Mouse (Mus musculus): ENCODE results near the gene Vsx1.

The Vsx1 gene

GRCm38 (mm10) chr2:150656975-150657768 is 32.0 kb downstream of the Vsx1 start:
- H3K9me3 ChIP-seq (ENCODE audit: low read length): peaks cover 3% of the 10 kb centered on the region
- no peaks in the 10 kb centered on the region for H3K36me3 ChIP-seq (ENCODE audit: insufficient read depth, low read length)
- H3K27me3 ChIP-seq (ENCODE audit: insufficient read depth, low read length): no peaks in the 10 kb centered on the region
- no peak overlapping the region for H3K4me3 ChIP-seq (replicated peaks; ENCODE audit: low read length)
- H3K4me1 ChIP-seq (replicated peaks; ENCODE audit: low read depth, low read length): peaks cover 59% of the 10 kb centered on the region
- TF ChIP-seq POU5F1 (IDR thresholded peaks at IDR 0.05; ENCODE audit: borderline replicate concordance, low read length) (no peak), CTCF (conservative IDR thresholded peaks at IDR 0.05; ENCODE audit: low read length) (no peak), NANOG (IDR thresholded peaks at IDR 0.05; ENCODE audit: borderline replicate concordance, low read length) (no peak)

DNA sequence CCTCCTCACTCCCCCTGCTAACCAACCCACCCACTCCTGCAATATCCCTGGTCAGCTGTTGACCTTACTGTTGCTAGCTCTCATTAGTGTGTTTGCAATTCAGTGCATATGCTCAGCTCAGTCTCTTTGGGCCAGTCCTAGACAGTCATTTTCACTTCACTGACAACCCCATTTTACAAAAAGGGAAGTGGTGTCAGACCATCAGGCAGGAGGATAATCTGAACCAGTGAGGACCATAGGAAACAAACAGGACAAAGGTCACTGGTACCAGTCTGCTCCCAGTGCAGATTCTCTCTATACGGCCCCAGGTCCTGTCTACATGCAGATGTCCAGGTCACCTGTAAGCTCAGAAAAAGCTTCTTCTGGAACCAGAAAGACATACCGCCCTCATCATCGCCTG is 33.0 kb downstream of the Vsx1 start:
- Histone ChIP-seq H3K27me3 (ENCODE audit: insufficient read depth, low read length) (no peaks in the 10 kb centered on the region), H3K4me3 (replicated peaks; ENCODE audit: low read length) (no peak overlapping the region), H3K4me1 (replicated peaks; ENCODE audit: low read depth, low read length) (peaks cover 56% of the 10 kb centered on the region), H3K9me3 (ENCODE audit: low read length) (peaks cover 3% of the 10 kb centered on the region), H3K36me3 (ENCODE audit: insufficient read depth, low read length) (no peaks in the 10 kb centered on the region)
- no peak for TF ChIP-seq CTCF (conservative IDR thresholded peaks at IDR 0.05; ENCODE audit: low read length)
- TF ChIP-seq POU5F1 (IDR thresholded peaks at IDR 0.05; ENCODE audit: borderline replicate concordance, low read length): no peak
- TF ChIP-seq NANOG (IDR thresholded peaks at IDR 0.05; ENCODE audit: borderline replicate concordance, low read length): no peak

DNA sequence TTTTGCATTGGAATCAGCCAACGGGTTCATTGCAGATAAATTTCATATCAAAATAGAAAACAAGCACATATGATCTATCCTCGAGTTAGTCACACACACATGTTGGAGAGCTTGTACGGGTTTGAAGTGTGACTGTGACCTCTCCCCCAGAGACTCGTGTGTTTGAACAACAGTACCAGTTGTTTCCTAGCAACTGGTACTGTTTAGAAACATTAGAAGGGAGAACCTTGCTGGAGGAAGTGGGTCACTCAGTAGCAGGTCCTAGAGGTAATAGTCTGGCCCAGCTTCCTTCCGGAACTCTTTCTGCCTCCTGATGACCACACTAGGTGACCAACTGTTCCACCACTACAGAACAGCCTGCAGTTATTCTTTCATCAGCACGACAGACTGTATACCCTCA is 33.9 kb downstream of the Vsx1 start:
- Histone ChIP-seq H3K36me3 (ENCODE audit: insufficient read depth, low read length) (no peaks in the 10 kb centered on the region), H3K4me3 (replicated peaks; ENCODE audit: low read length) (no peak overlapping the region), H3K27me3 (ENCODE audit: insufficient read depth, low read length) (no peaks in the 10 kb centered on the region), H3K4me1 (replicated peaks; ENCODE audit: low read depth, low read length) (peaks cover 56% of the 10 kb centered on the region), H3K9me3 (ENCODE audit: low read length) (peaks cover 3% of the 10 kb centered on the region)
- TF ChIP-seq NANOG (IDR thresholded peaks at IDR 0.05; ENCODE audit: borderline replicate concordance, low read length) (no peak), POU5F1 (IDR thresholded peaks at IDR 0.05; ENCODE audit: borderline replicate concordance, low read length) (no peak), CTCF (conservative IDR thresholded peaks at IDR 0.05; ENCODE audit: low read length) (no peak)

DNA sequence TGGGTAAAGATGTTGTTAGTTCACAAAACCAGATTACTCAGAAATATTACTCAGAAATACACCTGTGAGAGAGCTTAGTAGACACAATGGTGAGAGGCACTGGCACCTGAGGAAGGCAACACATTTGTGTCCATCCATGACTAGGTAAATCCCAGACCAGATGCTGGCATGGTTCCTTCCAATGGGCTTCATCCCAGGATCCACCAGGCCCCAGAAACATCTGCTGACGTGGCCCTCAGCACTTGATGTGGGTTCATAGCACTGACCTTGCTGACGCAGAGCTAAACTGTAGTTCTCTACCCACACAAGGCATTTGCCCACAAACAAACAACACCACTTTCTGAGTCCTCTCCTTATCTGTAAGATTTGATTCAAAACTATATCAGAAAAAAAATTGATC is 34.3 kb downstream of the Vsx1 start:
- Histone ChIP-seq H3K36me3 (ENCODE audit: insufficient read depth, low read length) (no peaks in the 10 kb centered on the region), H3K9me3 (ENCODE audit: low read length) (peaks cover 3% of the 10 kb centered on the region), H3K4me3 (replicated peaks; ENCODE audit: low read length) (no peak overlapping the region), H3K27me3 (ENCODE audit: insufficient read depth, low read length) (0 out of 2 replicates have a peak, but pooled peaks cover under 1% of the 10 kb centered on the region), H3K4me1 (replicated peaks; ENCODE audit: low read depth, low read length) (peaks cover 56% of the 10 kb centered on the region)
- TF ChIP-seq NANOG (IDR thresholded peaks at IDR 0.05; ENCODE audit: borderline replicate concordance, low read length): no peak
- TF ChIP-seq POU5F1 (IDR thresholded peaks at IDR 0.05; ENCODE audit: borderline replicate concordance, low read length): no peak
- TF ChIP-seq CTCF (conservative IDR thresholded peaks at IDR 0.05; ENCODE audit: low read length): no peak

- Histone ChIP-seq H3K36me3 (ENCODE audit: insufficient read depth, low read length) (no peaks in the 10 kb centered on the region), H3K4me3 (replicated peaks; ENCODE audit: low read length) (no peak overlapping the region)
Observed at GRCm38 (mm10) chr2:150651366-150651765, 37.8 kb downstream of the Vsx1 start.

DNA sequence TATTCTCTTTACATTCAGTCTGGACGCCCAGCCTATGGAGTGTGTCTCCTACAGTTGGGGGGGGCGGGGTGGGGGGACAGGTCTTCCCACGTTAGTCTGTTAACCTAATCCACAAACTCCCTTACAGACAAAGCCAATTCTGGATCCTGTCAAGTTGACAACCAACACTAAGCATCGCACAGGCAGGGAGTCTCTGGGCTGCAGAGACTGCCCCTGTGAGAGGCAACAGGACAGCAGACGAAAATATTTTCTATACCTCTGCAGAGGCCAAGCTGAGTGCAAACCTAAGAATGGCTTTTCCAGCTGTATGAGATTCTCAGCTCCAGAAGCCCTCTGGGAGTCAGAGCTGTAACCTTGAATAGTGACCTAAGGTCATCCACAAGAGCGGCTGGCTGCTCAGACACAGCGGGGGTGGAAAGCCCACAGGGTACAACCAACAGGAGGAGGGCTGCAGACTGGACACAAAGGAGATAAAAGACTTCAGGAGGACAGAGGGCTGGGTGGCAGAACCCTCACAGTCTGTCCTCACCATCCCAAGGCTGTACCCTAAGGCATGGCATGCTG is 38.6 kb downstream of the Vsx1 start:
- Histone ChIP-seq H3K4me1 (replicated peaks; ENCODE audit: low read depth, low read length) (peaks cover 52% of the 10 kb centered on the region), H3K9me3 (ENCODE audit: low read length) (no peaks in the 10 kb centered on the region), H3K4me3 (replicated peaks; ENCODE audit: low read length) (no peak overlapping the region), H3K36me3 (ENCODE audit: insufficient read depth, low read length) (no peaks in the 10 kb centered on the region), H3K27me3 (ENCODE audit: insufficient read depth, low read length) (peaks cover 6% of the 10 kb centered on the region; the same call in 1 of the 2 replicates)
- TF ChIP-seq NANOG (IDR thresholded peaks at IDR 0.05; ENCODE audit: borderline replicate concordance, low read length): peak; percentile 13; the same call in 1 of the 2 replicates
- no peak for TF ChIP-seq CTCF (conservative IDR thresholded peaks at IDR 0.05; ENCODE audit: low read length)
- no peak for TF ChIP-seq POU5F1 (IDR thresholded peaks at IDR 0.05; ENCODE audit: borderline replicate concordance, low read length)

More at GRCm38 (mm10) chr2:150651366-150651765, 37.8 kb downstream of the Vsx1 start:
- H3K9me3 ChIP-seq (ENCODE audit: low read length): no peaks in the 10 kb centered on the region
- no peak for TF ChIP-seq NANOG (IDR thresholded peaks at IDR 0.05; ENCODE audit: borderline replicate concordance, low read length)
- TF ChIP-seq POU5F1 (IDR thresholded peaks at IDR 0.05; ENCODE audit: borderline replicate concordance, low read length): no peak
- H3K27me3 ChIP-seq (ENCODE audit: insufficient read depth, low read length): peaks cover 6% of the 10 kb centered on the region; the same call in 1 of the 2 replicates
- H3K4me1 ChIP-seq (replicated peaks; ENCODE audit: low read depth, low read length): peaks cover 57% of the 10 kb centered on the region

DNA sequence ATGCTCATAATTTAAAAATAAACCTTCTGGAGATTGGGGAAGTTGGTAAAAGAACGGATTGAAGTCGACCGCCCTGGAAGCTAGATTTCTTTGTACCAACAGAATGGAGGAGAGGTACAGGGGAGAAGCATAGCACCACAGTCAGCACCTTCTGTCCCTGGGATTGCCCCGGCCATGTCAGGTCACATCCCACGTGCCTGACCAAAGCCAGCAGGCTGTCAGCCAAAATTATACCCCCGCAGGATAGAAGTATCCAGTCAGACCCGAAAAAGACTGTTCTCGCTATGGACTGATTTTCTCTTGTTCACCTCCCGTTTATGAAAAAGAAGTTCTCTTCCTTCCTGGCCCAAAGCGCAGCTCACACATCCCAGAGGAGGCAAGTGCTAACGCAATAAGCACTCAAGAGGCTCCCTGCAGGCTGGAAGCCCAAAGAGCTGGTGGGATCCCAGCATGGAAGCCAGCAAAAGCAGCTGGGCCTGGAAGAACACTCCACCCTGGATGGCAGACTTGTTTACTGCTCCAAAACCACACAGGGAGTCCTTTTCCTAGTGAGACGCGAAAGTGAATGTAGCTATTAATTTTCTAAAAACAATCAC is 40.8 kb downstream of the Vsx1 start:
- peak overlapping the region; percentile 37; the same call in 1 of the 2 replicates for H3K4me3 ChIP-seq (replicated peaks; ENCODE audit: low read length)
- no peaks in the 10 kb centered on the region for H3K36me3 ChIP-seq (ENCODE audit: insufficient read depth, low read length)
- H3K4me1 ChIP-seq (replicated peaks; ENCODE audit: low read depth, low read length): peaks cover 62% of the 10 kb centered on the region
- no peaks in the 10 kb centered on the region for H3K9me3 ChIP-seq (ENCODE audit: low read length)
- peaks cover 6% of the 10 kb centered on the region; the same call in 1 of the 2 replicates for H3K27me3 ChIP-seq (ENCODE audit: insufficient read depth, low read length)
- TF ChIP-seq NANOG (IDR thresholded peaks at IDR 0.05; ENCODE audit: borderline replicate concordance, low read length): no peak
- no peak for TF ChIP-seq CTCF (conservative IDR thresholded peaks at IDR 0.05; ENCODE audit: low read length)
- no peak for TF ChIP-seq POU5F1 (IDR thresholded peaks at IDR 0.05; ENCODE audit: borderline replicate concordance, low read length)

DNA sequence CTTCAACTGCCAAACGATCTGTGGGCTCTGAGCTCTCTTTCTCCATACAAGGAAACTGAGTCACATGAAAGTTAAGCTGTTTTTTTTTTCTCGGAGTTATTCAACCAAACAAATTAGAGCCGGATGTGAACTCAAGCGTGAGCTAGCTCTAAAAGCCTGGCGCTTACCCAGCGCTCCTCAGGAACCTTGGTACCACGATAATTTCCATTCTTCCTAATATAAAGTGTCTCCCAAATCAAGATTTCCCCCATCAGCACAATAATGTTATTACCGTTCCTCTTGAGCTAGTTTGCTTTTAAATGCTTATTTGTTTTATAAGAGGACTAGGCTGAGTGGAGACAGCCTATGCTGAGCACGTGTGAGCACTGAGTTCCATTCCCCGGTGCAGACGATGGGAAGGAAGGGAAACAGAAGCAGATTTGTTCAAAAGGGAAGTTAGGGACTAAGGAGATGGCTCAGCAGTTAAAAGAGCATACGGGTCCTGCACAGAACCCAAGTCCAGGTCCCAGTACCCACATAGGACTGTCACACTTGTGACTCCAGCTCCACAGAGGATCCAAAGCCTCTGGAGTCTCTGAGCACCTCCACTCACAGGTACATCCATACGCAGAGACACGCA is 41.4 kb downstream of the Vsx1 start:
- H3K4me3 ChIP-seq (replicated peaks; ENCODE audit: low read length): peak overlapping the region; percentile 37; the same call in 1 of the 2 replicates

More for the DNA sequence above, 41.4 kb downstream of the Vsx1 start:
- Histone ChIP-seq H3K4me1 (replicated peaks; ENCODE audit: low read depth, low read length) (peaks cover 62% of the 10 kb centered on the region), H3K9me3 (ENCODE audit: low read length) (no peaks in the 10 kb centered on the region), H3K36me3 (ENCODE audit: insufficient read depth, low read length) (no peaks in the 10 kb centered on the region), H3K27me3 (ENCODE audit: insufficient read depth, low read length) (peaks cover 6% of the 10 kb centered on the region; the same call in 1 of the 2 replicates)
- TF ChIP-seq CTCF (conservative IDR thresholded peaks at IDR 0.05; ENCODE audit: low read length) (no peak), NANOG (IDR thresholded peaks at IDR 0.05; ENCODE audit: borderline replicate concordance, low read length) (no peak), POU5F1 (IDR thresholded peaks at IDR 0.05; ENCODE audit: borderline replicate concordance, low read length) (no peak)
